Mouse (Mus musculus) spleen, postnatal 0 days (tissue): ENCODE measurements around the gene Tcte3. TPM values are rescaled to one million over a fixed set of nuclear protein-coding genes. Genes with fewer than 3 reads are reported as not detected.

Source experiments
- polyA plus RNA-seq: library from polyadenylated mRNA; unstranded; fragments of >200 nt; fragmentation: Nextera tagmentation; extraction: Ambion mirVana; gene quantifications from 2 replicates; pipeline ENCODE4 v1.2.1, GENCODE M21; 2015

The Tcte3 gene
- polyA plus RNA-seq = 12.9 and 14.5 TPM in 2 replicates

DNA sequence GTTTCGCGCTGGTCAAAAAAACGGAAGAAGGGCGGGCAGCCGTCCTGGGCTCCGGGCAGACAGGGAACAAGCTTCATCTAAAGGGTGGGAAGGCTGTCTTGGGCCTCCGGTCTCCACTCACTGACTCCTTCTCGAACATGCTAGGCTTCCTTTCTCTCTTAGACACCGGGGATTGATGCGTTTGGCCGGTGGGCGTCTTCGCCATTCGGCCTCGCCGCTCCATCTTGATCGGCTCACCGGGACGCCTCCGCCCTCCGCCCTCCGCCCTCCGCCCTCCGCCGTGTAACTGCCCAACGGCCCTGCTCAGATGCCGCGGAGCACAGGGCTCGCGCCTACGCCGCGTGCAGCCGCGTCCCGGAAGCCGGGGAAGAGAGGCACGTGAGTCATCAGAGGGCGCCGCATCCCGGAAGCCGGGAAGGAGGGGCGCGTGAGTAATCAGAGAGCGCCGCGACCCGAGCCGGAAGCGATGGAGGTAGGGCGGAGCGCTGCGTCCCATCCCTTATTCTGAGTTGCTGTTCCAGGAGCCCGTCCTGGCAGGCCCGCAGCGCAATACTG, at the start of gene Tcte3, which contains the start of the genes Ermard and Gm3448:
Gene Tcte3, minus strand, starts transcription at position 314 of the 555 bp plus-strand sequence.
Gene Ermard, plus strand, starts transcription at position 34 of the 555 bp plus-strand sequence.
Gene Gm3448, minus strand, starts transcription at position 363 of the 555 bp plus-strand sequence.

DNA sequence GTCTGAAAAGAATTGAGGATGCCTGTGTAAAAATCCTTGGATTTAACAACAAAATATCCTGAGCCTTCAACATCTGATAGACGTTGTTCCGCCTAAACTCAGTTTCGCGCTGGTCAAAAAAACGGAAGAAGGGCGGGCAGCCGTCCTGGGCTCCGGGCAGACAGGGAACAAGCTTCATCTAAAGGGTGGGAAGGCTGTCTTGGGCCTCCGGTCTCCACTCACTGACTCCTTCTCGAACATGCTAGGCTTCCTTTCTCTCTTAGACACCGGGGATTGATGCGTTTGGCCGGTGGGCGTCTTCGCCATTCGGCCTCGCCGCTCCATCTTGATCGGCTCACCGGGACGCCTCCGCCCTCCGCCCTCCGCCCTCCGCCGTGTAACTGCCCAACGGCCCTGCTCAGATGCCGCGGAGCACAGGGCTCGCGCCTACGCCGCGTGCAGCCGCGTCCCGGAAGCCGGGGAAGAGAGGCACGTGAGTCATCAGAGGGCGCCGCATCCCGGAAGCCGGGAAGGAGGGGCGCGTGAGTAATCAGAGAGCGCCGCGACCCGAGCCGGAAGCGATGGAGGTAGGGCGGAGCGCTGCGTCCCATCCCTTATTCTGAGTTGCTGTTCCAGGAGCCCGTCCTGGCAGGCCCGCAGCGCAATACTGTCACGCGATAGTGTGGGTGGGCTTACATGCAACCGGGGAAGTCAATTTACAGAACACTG, 31.4 kb downstream of the Tcte3 start, which contains the start of gene Gm3435:
Gene Gm3435, plus strand, starts transcription at position 471 of the 708 bp plus-strand sequence.

DNA sequence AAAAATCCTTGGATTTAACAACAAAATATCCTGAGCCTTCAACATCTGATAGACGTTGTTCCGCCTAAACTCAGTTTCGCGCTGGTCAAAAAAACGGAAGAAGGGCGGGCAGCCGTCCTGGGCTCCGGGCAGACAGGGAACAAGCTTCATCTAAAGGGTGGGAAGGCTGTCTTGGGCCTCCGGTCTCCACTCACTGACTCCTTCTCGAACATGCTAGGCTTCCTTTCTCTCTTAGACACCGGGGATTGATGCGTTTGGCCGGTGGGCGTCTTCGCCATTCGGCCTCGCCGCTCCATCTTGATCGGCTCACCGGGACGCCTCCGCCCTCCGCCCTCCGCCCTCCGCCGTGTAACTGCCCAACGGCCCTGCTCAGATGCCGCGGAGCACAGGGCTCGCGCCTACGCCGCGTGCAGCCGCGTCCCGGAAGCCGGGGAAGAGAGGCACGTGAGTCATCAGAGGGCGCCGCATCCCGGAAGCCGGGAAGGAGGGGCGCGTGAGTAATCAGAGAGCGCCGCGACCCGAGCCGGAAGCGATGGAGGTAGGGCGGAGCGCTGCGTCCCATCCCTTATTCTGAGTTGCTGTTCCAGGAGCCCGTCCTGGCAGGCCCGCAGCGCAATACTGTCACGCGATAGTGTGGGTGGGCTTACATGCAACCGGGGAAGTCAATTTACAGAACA, 62.8 kb downstream of the Tcte3 start, which contains the start of the genes 9030025P20Rik and Gm3417:
Gene 9030025P20Rik, plus strand, starts transcription at position 107 of the 677 bp plus-strand sequence.
Gene Gm3417, minus strand, starts transcription at position 429 of the 677 bp plus-strand sequence.

Other genes with a start within 250 kb of the Tcte3 start
- gene Wdr27, start 98.3 kb downstream of the Tcte3 start, polyA plus RNA-seq = 3.1 and 3.4 TPM in 2 replicates
- 14.3 and 15.2 TPM in 2 replicates for gene 1600012H06Rik, start 98.3 kb downstream of the Tcte3 start, polyA plus RNA-seq
- 88.7 and 100 TPM in 2 replicates for gene Phf10, start 80.2 kb downstream of the Tcte3 start, polyA plus RNA-seq
- 5.7 and 8.3 TPM in 2 replicates for gene 9030025P20Rik, start 63.0 kb downstream of the Tcte3 start, polyA plus RNA-seq
- gene Gm3417, start 62.7 kb downstream of the Tcte3 start, polyA plus RNA-seq = 2.5 and 4.3 TPM in 2 replicates
- 4.5 and 7.6 TPM in 2 replicates for gene Gm3435, start 31.3 kb downstream of the Tcte3 start, polyA plus RNA-seq
- gene Ermard, start 280 bp downstream of the Tcte3 start, polyA plus RNA-seq = 46.4 and 50.9 TPM in 2 replicates
- 8.1 and 9.6 TPM in 2 replicates for gene Gm3448, start within 50 bp of the Tcte3 start, polyA plus RNA-seq